Mouse (Mus musculus) heart, embryonic 11.5 days (tissue): ENCODE measurements around the gene Junb. TPM values are rescaled to one million over a fixed set of nuclear protein-coding genes. Genes with fewer than 3 reads are reported as not detected.
A peak's percentile ranks its signal among the peaks of the same experiment; 100 is the strongest.

Experiments used
- ATAC-seq: fragments of 200-750 bp; cut with Nextera tagmentation; replicated peaks from 2 replicates; pipeline ENCODE4 v1.8.0; 2017; ENCODE audit warnings: moderate library complexity; ENCODE audit not compliant: insufficient number of reproducible peaks, low FRiP score, low TSS enrichment
- H3K27ac ChIP-seq: fragments of 300-500 bp; sonication (generic); 2 replicates; pipeline ENCODE4 v1.5.1; 2014; ENCODE audit warnings: mild to moderate bottlenecking, low read depth, low read length
- H3K27me3 ChIP-seq: fragments of 300-500 bp; sonication (generic); 2 replicates; pipeline ENCODE4 v1.6.1; 2014; ENCODE audit warnings: mild to moderate bottlenecking, low read length, mixed read lengths; ENCODE audit not compliant: control insufficient read depth, insufficient read depth
- H3K36me3 ChIP-seq: fragments of 300-500 bp; sonication (generic); 2 replicates; pipeline ENCODE4 v1.6.1; 2014; ENCODE audit warnings: mild to moderate bottlenecking, low read length, moderate library complexity, mixed read lengths; ENCODE audit not compliant: control insufficient read depth, insufficient read depth
- H3K4me1 ChIP-seq: fragments of 300-500 bp; sonication (generic); 2 replicates; pipeline ENCODE4 v1.6.1; 2014; ENCODE audit warnings: low read length; ENCODE audit not compliant: control insufficient read depth, insufficient read depth
- H3K4me2 ChIP-seq: fragments of 300-500 bp; sonication (generic); 2 replicates; pipeline ENCODE4 v1.6.1; 2014; ENCODE audit warnings: mild to moderate bottlenecking, moderate library complexity
- H3K4me3 ChIP-seq: fragments of 300-500 bp; sonication (generic); 2 replicates; pipeline ENCODE4 v1.5.1; 2014; ENCODE audit warnings: low read depth, low read length
- H3K9ac ChIP-seq: fragments of 300-500 bp; sonication (generic); 2 replicates; pipeline ENCODE4 v1.6.1; 2014; ENCODE audit warnings: mild to moderate bottlenecking, low read depth, low read length, moderate library complexity
- H3K9me3 ChIP-seq: fragments of 300-500 bp; sonication (generic); replicated peaks from 2 replicates; pipeline ENCODE4 v1.6.1; 2016; ENCODE audit warnings: low read length; ENCODE audit not compliant: control insufficient read depth
- WGBS: fragments of 180-500 bp; shearing (Covaris S2); extraction: QIAGEN DNeasy Blood & Tissue Kit; methylation state at CpG from one replicate; pipeline ENCODE4 v1.1.7; 2014; ENCODE audit not compliant: insufficient replicate concordance; 5-methylcytosine and 5-hydroxymethylcytosine counted together
- polyA plus RNA-seq: library from polyadenylated mRNA; unstranded; fragments of >200 nt; fragmentation: Nextera tagmentation; extraction: Ambion mirVana; gene quantifications from 2 replicates; pipeline ENCODE4 v1.2.1, GENCODE M21; 2014

Gene Junb
- polyA plus RNA-seq, 1 experiment from 2014 or later = 7.6 TPM

- no peaks in the 10 kb centered on the region for H3K36me3 ChIP-seq
- peak overlapping the region; percentile 67 for H3K9ac ChIP-seq
- H3K9me3 ChIP-seq = no peaks in the 10 kb centered on the region
- peak overlapping the region; percentile 56 for H3K4me3 ChIP-seq
- peaks cover 36% of the 10 kb centered on the region for H3K4me1 ChIP-seq
- peak overlapping the region; percentile 98 for H3K4me2 ChIP-seq
- peak overlapping the region; percentile 54 for H3K27ac ChIP-seq
- peak; percentile 39 for ATAC-seq
- 0 out of 2 replicates have a peak, but pooled peaks cover 3% of the 10 kb centered on the region for H3K27me3 ChIP-seq
- WGBS = under 1% methylated on average over 53 of the region's 53 CpGs
Measured at GRCm38 (mm10) chr8:84985684-84986378, 7.3 kb upstream of the Junb start.

GRCm38 (mm10) chr8:84985049-84985683, 6.6 kb upstream of the Junb start:
- Histone ChIP-seq H3K27ac (peak overlapping the region; percentile 74), H3K4me3 (peak overlapping the region; percentile 56), H3K36me3 (no peaks in the 10 kb centered on the region), H3K9me3 (no peaks in the 10 kb centered on the region), H3K4me2 (peak overlapping the region; percentile 98), H3K9ac (peak overlapping the region; percentile 67), H3K27me3 (0 out of 2 replicates have a peak, but pooled peaks cover 3% of the 10 kb centered on the region), H3K4me1 (peaks cover 40% of the 10 kb centered on the region)
- WGBS = 2% methylated on average over 23 of the region's 23 CpGs
- ATAC-seq = no peak

GRCm38 (mm10) chr8:84984294-84985048, 6.0 kb upstream of the Junb start:
- H3K4me3 ChIP-seq = peak overlapping the region; percentile 56
- H3K9ac ChIP-seq = peak overlapping the region; percentile 52
- H3K4me1 ChIP-seq = peaks cover 44% of the 10 kb centered on the region
- H3K27ac ChIP-seq = peak overlapping the region; percentile 74
- H3K27me3 ChIP-seq = 0 out of 2 replicates have a peak, but pooled peaks cover 3% of the 10 kb centered on the region
- peak overlapping the region; percentile 98 for H3K4me2 ChIP-seq
- 0 out of 2 replicates have a peak, but pooled peaks have one; percentile 5 for ATAC-seq
- WGBS = 6% methylated on average over 16 of the region's 16 CpGs
- H3K9me3 ChIP-seq = no peaks in the 10 kb centered on the region
- H3K36me3 ChIP-seq = no peaks in the 10 kb centered on the region

GRCm38 (mm10) chr8:84982499-84983011, 4.0 kb upstream of the Junb start:
- no peak for ATAC-seq
- 50% methylated on average over 3 of the region's 3 CpGs for WGBS
- H3K4me1 ChIP-seq = peaks cover 57% of the 10 kb centered on the region
- no peak overlapping the region for H3K4me2 ChIP-seq
- H3K9me3 ChIP-seq = no peaks in the 10 kb centered on the region
- H3K27ac ChIP-seq = no peak overlapping the region
- H3K9ac ChIP-seq = no peak overlapping the region
- H3K36me3 ChIP-seq = no peaks in the 10 kb centered on the region
- no peak overlapping the region for H3K4me3 ChIP-seq
- 0 out of 2 replicates have a peak, but pooled peaks cover 3% of the 10 kb centered on the region for H3K27me3 ChIP-seq

GRCm38 (mm10) chr8:84981644-84982498, 3.4 kb upstream of the Junb start:
- no peak overlapping the region for H3K4me3 ChIP-seq
- no peaks in the 10 kb centered on the region for H3K9me3 ChIP-seq
- H3K9ac ChIP-seq = no peak overlapping the region
- H3K4me1 ChIP-seq = peaks cover 58% of the 10 kb centered on the region
- 0 out of 2 replicates have a peak, but pooled peaks cover 3% of the 10 kb centered on the region for H3K27me3 ChIP-seq
- ATAC-seq = no peak
- WGBS = 75% methylated on average over 15 of the region's 15 CpGs
- H3K4me2 ChIP-seq = no peak overlapping the region
- no peaks in the 10 kb centered on the region for H3K36me3 ChIP-seq
- no peak overlapping the region for H3K27ac ChIP-seq

GRCm38 (mm10) chr8:84980622-84981358, 2.3 kb upstream of the Junb start:
- 0 out of 2 replicates have a peak overlapping the region, but pooled peaks have one; percentile 3 for H3K9ac ChIP-seq
- 36% methylated on average over 11 of the region's 11 CpGs for WGBS
- no peak overlapping the region for H3K4me3 ChIP-seq
- H3K27ac ChIP-seq = no peak overlapping the region; the same call in 1 of the 2 replicates
- peak overlapping the region; percentile 98 for H3K4me2 ChIP-seq
- peaks cover 54% of the 10 kb centered on the region for H3K4me1 ChIP-seq
- H3K9me3 ChIP-seq = no peaks in the 10 kb centered on the region
- 0 out of 2 replicates have a peak, but pooled peaks cover 3% of the 10 kb centered on the region for H3K27me3 ChIP-seq
- no peaks in the 10 kb centered on the region for H3K36me3 ChIP-seq
- ATAC-seq = no peak

- 2% methylated on average over 39 of the region's 42 CpGs for WGBS
- peak; percentile 11; the same call in 1 of the 2 replicates for ATAC-seq
- H3K4me2 ChIP-seq = peak overlapping the region; percentile 98
- H3K4me1 ChIP-seq = peaks cover 50% of the 10 kb centered on the region
- peak overlapping the region; percentile 42 for H3K4me3 ChIP-seq
- 0 out of 2 replicates have a peak, but pooled peaks cover 3% of the 10 kb centered on the region for H3K27me3 ChIP-seq
- peak overlapping the region; percentile 67 for H3K9ac ChIP-seq
- no peaks in the 10 kb centered on the region for H3K36me3 ChIP-seq
- H3K27ac ChIP-seq = 0 out of 2 replicates have a peak overlapping the region, but pooled peaks have one; percentile 30
- no peaks in the 10 kb centered on the region for H3K9me3 ChIP-seq
Measured at GRCm38 (mm10) chr8:84979599-84980421, 1.3 kb upstream of the Junb start.
